17 mouse cellular contexts compared by ENCODE assay signal in the genomic region with DNA sequence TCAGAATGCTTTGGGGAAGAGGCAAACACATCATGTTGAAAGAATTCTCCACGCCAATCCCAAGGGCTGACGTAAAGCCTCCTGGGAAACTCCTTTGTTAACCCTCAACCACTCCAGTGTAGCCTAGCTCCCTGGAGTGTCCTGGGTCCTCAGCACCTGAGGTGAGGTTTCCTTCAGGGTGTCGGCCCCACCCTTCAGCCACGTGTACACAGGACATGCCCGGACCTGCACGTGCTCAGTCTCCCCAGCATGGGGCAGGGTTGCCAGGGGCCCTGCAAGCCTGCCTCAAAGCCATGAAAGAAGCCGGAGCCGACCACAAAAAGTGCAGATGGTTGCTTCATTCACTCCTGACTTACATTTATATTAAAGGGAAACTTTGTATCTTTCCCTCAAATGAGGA. TPM values are rescaled to one million over a fixed set of nuclear protein-coding genes. Genes with fewer than 3 reads are reported as not detected.
DNase-seq lines count a peak whose midpoint lies in the region; ATAC-seq lines count a peak whose summit lies in the region.
"Had no signal": no experiment of that assay in that cellular context is flagged by ENCODE, and none has a peak within 500 bp of the region (broad histone marks: within the 10 kb centered on the region; RNA-seq: fewer than 3 reads in every experiment).

No protein-coding gene starts in this region.

- DNase-seq in liver, embryonic 11.5 days (ENCODE audit: low spot score), result no peak
- DNase-seq in thymus, postnatal 25 days, result peak; percentile 59
- no peak for DNase-seq in spleen, adult 18-20 months
- no peak for DNase-seq in embryo, embryonic 11 days
- DNase-seq: adrenal gland, postnatal 14 days; B cell, adult 2 months; cerebellum, postnatal 36 days; forebrain, postnatal 0 days; gastrocnemius, postnatal 36 days had no signal

- no peaks in the 10 kb centered on the region for H3K27me3 ChIP-seq in liver, embryonic 15.5 days
- H3K27me3 ChIP-seq in liver, embryonic 11.5 days (replicated peaks; ENCODE audit: control insufficient read depth, insufficient read depth, low read length), result no peaks in the 10 kb centered on the region
- no peaks in the 10 kb centered on the region for H3K27me3 ChIP-seq in midbrain, embryonic 15.5 days (replicated peaks)

- no peaks in the 10 kb centered on the region for H3K9me3 ChIP-seq in liver, embryonic 15.5 days (replicated peaks)
- H3K9me3 ChIP-seq in liver, embryonic 11.5 days (ENCODE audit: control insufficient read depth, low read length), result no peaks in the 10 kb centered on the region
- no peaks in the 10 kb centered on the region for H3K9me3 ChIP-seq in midbrain, embryonic 15.5 days
- H3K9me3 ChIP-seq: heart, embryonic 15.5 days; hindbrain, embryonic 12.5 days; kidney, embryonic 15.5 days had no signal

- no peak for ATAC-seq in liver, embryonic 15.5 days (ENCODE audit: insufficient read depth)
- no peak for ATAC-seq in liver, embryonic 11.5 days (replicated peaks; ENCODE audit: low FRiP score)
- ATAC-seq in common myeloid progenitor, adult 5-6 weeks (replicated peaks; ENCODE audit: low read depth, poor library complexity, severe bottlenecking), result 0 out of 2 replicates have a peak, but pooled peaks have one; percentile 4
- 0 out of 2 replicates have a peak, but pooled peaks have one; percentile 2 for ATAC-seq in megakaryocyte, adult 5-6 weeks (ENCODE audit: poor library complexity, severe bottlenecking)
- ATAC-seq in midbrain, embryonic 15.5 days (replicated peaks), result no peak
- ATAC-seq: forebrain, postnatal 0 days had no signal

- no peak overlapping the region for H3K4me2 ChIP-seq in liver, embryonic 15.5 days
- no peak overlapping the region for H3K4me2 ChIP-seq in liver, embryonic 11.5 days
- H3K4me2 ChIP-seq in midbrain, embryonic 15.5 days, result no peak overlapping the region
- H3K4me2 ChIP-seq: heart, embryonic 15.5 days; hindbrain, embryonic 12.5 days; kidney, embryonic 15.5 days had no signal

- H3K4me3 ChIP-seq in liver, embryonic 15.5 days (replicated peaks), result no peak overlapping the region
- no peak overlapping the region for H3K4me3 ChIP-seq in liver, embryonic 11.5 days (ENCODE audit: low read depth, low read length)
- no peak overlapping the region for H3K4me3 ChIP-seq in midbrain, embryonic 15.5 days
- H3K4me3 ChIP-seq: heart, embryonic 15.5 days; hindbrain, embryonic 12.5 days; kidney, embryonic 15.5 days; myocyte had no signal

- 44% methylated on average over 8 of the region's 8 CpGs for WGBS in liver, embryonic 15.5 days (ENCODE audit: insufficient replicate concordance)
- 54% methylated on average over 8 of the region's 8 CpGs for WGBS in liver, embryonic 11.5 days
- 60% methylated on average over 8 of the region's 8 CpGs for WGBS in midbrain, embryonic 15.5 days

- no peak overlapping the region for H3K9ac ChIP-seq in liver, embryonic 15.5 days
- no peak overlapping the region for H3K9ac ChIP-seq in liver, embryonic 11.5 days (ENCODE audit: low read depth, low read length)
- H3K9ac ChIP-seq in midbrain, embryonic 15.5 days, result no peak overlapping the region
- H3K9ac ChIP-seq: forebrain, postnatal 0 days; heart, embryonic 15.5 days; hindbrain, embryonic 12.5 days; kidney, embryonic 15.5 days had no signal

- H3K4me1 ChIP-seq in liver, embryonic 15.5 days (replicated peaks), result peaks cover 100% of the 10 kb centered on the region
- H3K4me1 ChIP-seq in liver, embryonic 11.5 days (replicated peaks; ENCODE audit: control insufficient read depth, insufficient read depth, low read length), result peaks cover 34% of the 10 kb centered on the region
- H3K4me1 ChIP-seq in midbrain, embryonic 15.5 days, result no peaks in the 10 kb centered on the region

- no peaks in the 10 kb centered on the region for H3K36me3 ChIP-seq in liver, embryonic 15.5 days (replicated peaks)
- H3K36me3 ChIP-seq in liver, embryonic 11.5 days (ENCODE audit: control insufficient read depth, insufficient read depth, low read length), result no peaks in the 10 kb centered on the region
- no peaks in the 10 kb centered on the region for H3K36me3 ChIP-seq in midbrain, embryonic 15.5 days (replicated peaks)
- H3K36me3 ChIP-seq: heart, embryonic 15.5 days; hindbrain, embryonic 12.5 days; kidney, embryonic 15.5 days had no signal

- H3K27ac ChIP-seq in liver, embryonic 15.5 days (replicated peaks), result peak overlapping the region; percentile 58; the same call in 1 of the 2 replicates
- no peak overlapping the region for H3K27ac ChIP-seq in liver, embryonic 11.5 days (ENCODE audit: low read depth, low read length)
- H3K27ac ChIP-seq in midbrain, embryonic 15.5 days, result no peak overlapping the region
- H3K27ac ChIP-seq: heart, embryonic 15.5 days; hindbrain, embryonic 12.5 days; kidney, embryonic 15.5 days had no signal

RNA-seq across cellular contexts. Expression of a gene that starts 10.4 kb away (rescaled TPM):
- polyA plus RNA-seq in liver, embryonic 15.5 days (2015; fragmentation: Nextera tagmentation; extraction: Ambion mirVana), result 2.9 and 3.0 TPM in 2 replicates
- polyA plus RNA-seq in liver, embryonic 11.5 days (2014; fragmentation: Nextera tagmentation; extraction: Ambion mirVana), result 1.4 and 1.8 TPM in 2 replicates
- 23.0 and 25.3 TPM in 2 replicates for total RNA-seq in common myeloid progenitor, adult 5-6 weeks (2017)
- 14.1 and 17.8 TPM in 2 replicates for total RNA-seq in megakaryocyte, adult 5-6 weeks (2015)
- total RNA-seq in megakaryocyte, adult 5-6 weeks (2017), result 26.9 and 28.4 TPM in 2 replicates
- polyA plus RNA-seq in midbrain, embryonic 15.5 days (2015; fragmentation: Nextera tagmentation; extraction: Ambion mirVana), result 0.40 and 0.49 TPM in 2 replicates

RNA-seq across cellular contexts. Expression of a gene that starts 33.3 kb away (rescaled TPM):
- polyA plus RNA-seq in liver, embryonic 15.5 days (2015; fragmentation: Nextera tagmentation; extraction: Ambion mirVana), result 496 and 514 TPM in 2 replicates
- 610 and 611 TPM in 2 replicates for polyA plus RNA-seq in liver, embryonic 11.5 days (2014; fragmentation: Nextera tagmentation; extraction: Ambion mirVana)
- total RNA-seq in common myeloid progenitor, adult 5-6 weeks (2017), result 30.1 and 42.8 TPM in 2 replicates
- total RNA-seq in megakaryocyte, adult 5-6 weeks (2015), result 24.8 and 35.1 TPM in 2 replicates
- 10.0 and 10.7 TPM in 2 replicates for total RNA-seq in megakaryocyte, adult 5-6 weeks (2017)
- polyA plus RNA-seq in midbrain, embryonic 15.5 days (2015; fragmentation: Nextera tagmentation; extraction: Ambion mirVana), result 143 and 144 TPM in 2 replicates

Comparison
In these comparisons a context has a peak if more than half of its experiments do, and no peak if none do; other contexts are left out.
1. ATAC-seq: peak in common myeloid progenitor, adult 5-6 weeks (single experiment) and megakaryocyte, adult 5-6 weeks (single experiment); none in liver, embryonic 15.5 days (single experiment), liver, embryonic 11.5 days (single experiment) and midbrain, embryonic 15.5 days (single experiment).